Mouse (Mus musculus): ENCODE data around the gene Farsa. TPM values are rescaled to one million over a fixed set of nuclear protein-coding genes. Genes with fewer than 3 reads are reported as not detected.

Farsa gene
- polyA plus RNA-seq, 1 experiment from 2014 or later: 83.1 TPM

DNA sequence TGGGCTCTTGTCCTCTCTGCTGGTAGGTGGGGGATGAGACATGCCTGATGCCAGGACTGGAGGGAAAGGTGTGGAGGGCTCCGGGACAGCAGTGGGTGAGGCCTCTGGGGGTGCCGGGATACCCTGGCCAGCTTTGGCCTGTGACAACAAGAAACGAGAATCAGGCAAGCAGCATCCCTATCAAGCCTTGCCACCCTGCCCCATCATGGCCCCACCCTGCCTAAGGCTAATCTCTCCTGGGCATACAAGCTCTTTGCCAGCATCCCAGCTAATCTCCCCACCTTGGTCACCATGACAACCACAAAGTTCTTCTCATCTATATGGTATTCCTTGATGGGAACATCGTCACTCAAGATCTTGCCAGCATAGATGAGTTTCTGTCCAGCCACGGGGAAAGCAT lies 18.3 kb upstream of the Farsa start:
- no peaks in the 10 kb centered on the region for H3K9me3 ChIP-seq
- peaks cover 63% of the 10 kb centered on the region for H3K36me3 ChIP-seq
- peaks cover 19% of the 10 kb centered on the region for H3K4me1 ChIP-seq (replicated peaks)
- H3K27ac ChIP-seq: no peak overlapping the region
- WGBS: 85% methylated on average over 5 of the region's 5 CpGs
- no peak for ATAC-seq
- no peak overlapping the region for H3K9ac ChIP-seq
- no peaks in the 10 kb centered on the region for H3K27me3 ChIP-seq (replicated peaks)
- H3K4me2 ChIP-seq (replicated peaks): no peak overlapping the region
- no peak overlapping the region for H3K4me3 ChIP-seq (replicated peaks)

DNA sequence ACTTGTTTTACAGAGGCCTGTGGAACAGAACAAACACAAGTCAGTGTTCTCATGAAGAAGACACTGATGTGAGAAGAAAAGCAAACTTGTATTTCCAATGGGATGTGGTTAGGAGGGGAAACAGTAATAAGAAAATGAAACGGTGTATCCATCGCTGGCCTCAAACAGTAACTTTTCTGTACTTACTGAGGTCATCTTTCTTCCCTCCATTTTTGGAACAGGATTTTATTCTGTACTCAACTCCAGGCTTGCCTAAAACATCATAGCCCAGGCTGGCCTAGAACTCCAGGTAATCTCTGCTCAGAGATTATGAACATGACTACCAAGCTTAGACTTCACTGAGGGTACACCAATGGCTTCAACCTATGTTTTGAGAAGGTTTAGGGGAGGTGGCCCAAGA lies 17.4 kb upstream of the Farsa start:
- Histone ChIP-seq H3K27me3 (replicated peaks) (no peaks in the 10 kb centered on the region), H3K27ac (no peak overlapping the region), H3K4me1 (replicated peaks) (peaks cover 23% of the 10 kb centered on the region), H3K9ac (0 out of 2 replicates have a peak overlapping the region, but pooled peaks have one; percentile 89), H3K4me2 (replicated peaks) (peak overlapping the region; percentile 62), H3K4me3 (replicated peaks) (peak overlapping the region; percentile 74), H3K9me3 (no peaks in the 10 kb centered on the region), H3K36me3 (peaks cover 64% of the 10 kb centered on the region)
- no peak for ATAC-seq
- WGBS: 83% methylated on average over 2 of the region's 2 CpGs

DNA sequence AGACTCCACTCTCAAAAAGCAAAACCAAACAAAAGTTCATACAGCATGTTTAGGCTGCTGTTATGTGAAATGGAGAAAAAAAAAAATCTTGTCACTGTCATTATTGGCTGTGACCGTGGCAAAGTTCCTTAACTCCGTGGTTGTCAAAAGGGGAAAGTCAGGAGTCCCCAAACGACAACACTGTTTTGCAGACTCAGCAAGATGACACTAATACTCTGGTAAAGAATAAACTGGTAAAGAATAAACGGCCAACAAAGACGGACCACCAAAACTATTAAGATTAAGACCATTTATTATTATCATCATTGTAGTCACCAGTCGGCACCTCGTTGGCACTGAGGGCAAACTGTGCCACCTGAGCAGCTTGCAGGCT lies 16.9 kb upstream of the Farsa start:
- no peak for ATAC-seq
- Histone ChIP-seq H3K4me3 (replicated peaks) (peak overlapping the region; percentile 74), H3K36me3 (peaks cover 64% of the 10 kb centered on the region), H3K9ac (peak overlapping the region; percentile 89), H3K4me2 (replicated peaks) (peak overlapping the region; percentile 62), H3K27ac (peak overlapping the region; percentile 83), H3K9me3 (no peaks in the 10 kb centered on the region), H3K27me3 (replicated peaks) (no peaks in the 10 kb centered on the region), H3K4me1 (replicated peaks) (peaks cover 23% of the 10 kb centered on the region)
- 2% methylated on average over 7 of the region's 7 CpGs for WGBS

DNA sequence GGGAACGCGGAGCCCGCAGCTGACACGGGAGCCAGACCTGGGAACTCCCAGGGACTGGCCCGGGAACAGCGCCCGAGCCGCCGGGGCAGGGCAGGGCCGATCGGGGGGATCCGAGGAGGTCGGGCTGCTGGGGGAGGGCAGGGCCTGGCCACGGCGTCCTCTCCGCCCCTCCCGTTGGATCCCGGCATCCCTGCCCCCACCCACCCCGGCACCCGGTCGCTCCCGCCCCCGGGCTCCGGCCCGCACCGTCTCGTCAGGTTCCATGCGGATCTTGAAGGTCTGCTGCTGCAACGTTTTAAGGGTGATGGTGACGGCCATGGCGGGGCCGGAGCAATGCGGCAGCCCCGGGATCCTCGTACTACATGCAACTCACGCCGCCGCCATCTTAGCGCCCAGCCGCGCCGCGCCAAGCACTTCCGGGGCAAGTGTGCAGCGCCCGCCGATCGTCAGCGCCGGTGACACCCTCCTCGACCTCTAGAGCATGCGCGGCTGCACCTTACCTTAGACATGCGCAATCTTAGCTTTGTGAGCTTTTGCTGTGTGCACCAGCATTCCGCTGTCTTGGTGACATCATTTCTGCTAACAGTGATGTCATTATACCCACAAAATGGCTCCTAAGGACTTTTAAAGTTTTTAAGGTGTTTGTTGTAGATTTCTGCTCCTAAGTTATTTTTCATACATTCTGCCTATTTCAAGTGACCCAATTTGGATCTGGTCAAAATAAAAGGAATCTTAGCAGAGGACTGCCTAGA lies 16.4 kb upstream of the Farsa start, which contains the start of gene Rad23a:
Gene Rad23a (minus strand): TSS at position 418 of the 752 bp plus-strand sequence.
- H3K9me3 ChIP-seq: no peaks in the 10 kb centered on the region
- H3K4me2 ChIP-seq (replicated peaks): peak within 1 kb of the TSS; percentile 62
- peak within 1 kb of the TSS; percentile 74 for H3K4me3 ChIP-seq (replicated peaks)
- peaks cover 61% of the 10 kb centered on the region for H3K36me3 ChIP-seq
- under 1% methylated on average over 55 of the region's 55 CpGs for WGBS
- peak within 1 kb of the TSS; percentile 89 for H3K9ac ChIP-seq
- H3K27ac ChIP-seq: peak within 1 kb of the TSS; percentile 83
- no peaks in the 10 kb centered on the region for H3K27me3 ChIP-seq (replicated peaks)
- H3K4me1 ChIP-seq (replicated peaks): peaks cover 24% of the 10 kb centered on the region
- ATAC-seq: peak; percentile 97

DNA sequence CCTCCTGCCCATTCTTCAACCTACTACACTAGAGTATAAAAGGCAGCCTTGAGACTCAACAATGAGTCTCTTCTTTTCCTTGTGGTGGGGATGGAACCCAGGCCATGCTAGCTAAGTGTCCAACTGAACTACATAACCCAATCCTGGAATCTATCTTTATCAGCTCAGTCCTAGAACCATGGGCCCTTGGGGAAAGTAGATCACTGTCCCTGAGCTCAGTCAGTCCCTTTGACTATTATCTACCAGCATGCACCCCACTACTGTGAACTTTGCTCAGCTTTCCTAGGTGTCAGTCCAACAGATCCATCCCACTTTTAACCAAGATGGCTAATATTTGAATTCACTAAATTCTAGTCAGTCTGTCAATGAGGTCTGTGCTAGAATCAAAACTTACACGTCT lies 15.3 kb upstream of the Farsa start:
- 84% methylated on average over 1 of the region's 1 CpGs for WGBS
- no peak overlapping the region for H3K4me2 ChIP-seq (replicated peaks)

DNA sequence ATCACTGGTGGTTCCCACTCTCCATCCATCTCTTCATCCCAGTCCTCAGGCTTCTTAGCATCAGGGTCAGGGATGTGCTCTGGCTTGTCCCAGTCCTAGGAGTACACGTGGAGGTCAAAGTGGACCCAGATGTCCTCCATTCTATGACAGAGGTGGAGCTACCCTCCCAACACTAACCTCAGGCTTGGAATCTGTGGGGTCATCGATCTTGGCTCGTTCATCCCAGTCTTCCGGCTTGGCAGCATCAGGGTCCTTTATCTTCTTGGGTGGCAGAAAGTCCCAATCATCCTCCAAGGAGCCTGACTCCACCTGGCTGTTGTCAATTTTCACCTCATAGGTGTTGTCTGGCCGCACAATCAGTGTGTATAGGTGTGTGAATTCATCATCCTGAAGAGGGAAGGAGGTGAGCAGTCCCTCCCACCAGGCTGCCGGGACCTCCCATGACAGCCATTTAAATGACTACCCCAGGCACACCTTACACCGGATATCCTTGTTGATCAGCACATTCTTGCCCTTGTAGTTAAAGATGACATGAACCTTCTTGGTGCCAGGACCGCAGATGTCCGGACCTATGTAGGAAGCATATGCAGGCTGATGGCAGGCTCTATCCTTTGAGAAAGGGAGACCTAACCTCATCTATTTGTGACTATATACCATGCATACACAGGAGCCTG lies 12.3 kb upstream of the Farsa start:
- H3K9ac ChIP-seq: peak overlapping the region; percentile 97
- no peak overlapping the region for H3K27ac ChIP-seq
- no peaks in the 10 kb centered on the region for H3K9me3 ChIP-seq
- ATAC-seq: no peak
- H3K36me3 ChIP-seq: peaks cover 30% of the 10 kb centered on the region
- peak overlapping the region; percentile 91 for H3K4me3 ChIP-seq (replicated peaks)
- H3K27me3 ChIP-seq (replicated peaks): no peaks in the 10 kb centered on the region
- H3K4me2 ChIP-seq (replicated peaks): peak overlapping the region; percentile 71
- 79% methylated on average over 9 of the region's 9 CpGs for WGBS
- H3K4me1 ChIP-seq (replicated peaks): peaks cover 29% of the 10 kb centered on the region

More for the DNA sequence above, 15.3 kb upstream of the Farsa start:
- Histone ChIP-seq H3K9ac (no peak overlapping the region), H3K4me1 (replicated peaks) (peaks cover 24% of the 10 kb centered on the region), H3K27ac (no peak overlapping the region), H3K9me3 (no peaks in the 10 kb centered on the region), H3K27me3 (replicated peaks) (no peaks in the 10 kb centered on the region), H3K4me3 (replicated peaks) (no peak overlapping the region), H3K36me3 (peaks cover 50% of the 10 kb centered on the region)
- ATAC-seq: no peak

DNA sequence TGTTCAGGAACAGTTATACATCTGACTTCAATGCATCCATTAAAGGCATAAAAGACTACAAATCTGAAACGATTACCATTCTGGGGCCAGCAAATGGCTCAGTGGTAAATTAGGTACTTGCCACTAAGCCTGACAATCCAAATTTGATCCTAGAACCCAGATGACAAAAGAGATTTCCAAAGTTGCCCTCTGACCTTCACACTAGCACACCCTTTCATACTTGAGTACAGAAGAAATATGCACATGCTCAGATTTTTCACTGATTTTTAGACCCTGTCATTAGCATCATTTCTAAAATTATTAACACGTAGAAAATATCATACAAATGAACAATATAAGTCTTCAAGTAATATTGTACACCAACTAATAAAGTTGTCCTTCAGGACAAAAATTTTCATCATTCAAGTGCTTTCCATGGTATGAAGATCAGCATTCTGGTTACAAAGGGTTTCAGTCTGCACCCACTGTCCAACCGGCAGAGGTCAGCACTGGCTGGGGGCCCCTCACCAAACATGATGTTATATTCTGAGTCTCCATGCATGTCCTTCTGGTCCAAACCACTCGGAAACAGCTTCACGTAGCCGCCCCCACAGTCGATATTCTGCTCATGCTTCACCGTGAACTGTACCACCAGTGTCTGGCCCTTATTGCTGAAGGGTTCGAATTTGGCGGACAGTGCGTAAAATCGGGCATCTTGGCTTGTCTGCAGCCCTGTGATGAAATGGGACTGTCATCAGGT lies 11.3 kb upstream of the Farsa start:
- peaks cover 29% of the 10 kb centered on the region for H3K4me1 ChIP-seq (replicated peaks)
- peak overlapping the region; percentile 88; the same call in 1 of the 2 replicates for H3K27ac ChIP-seq
- peak overlapping the region; percentile 71 for H3K4me2 ChIP-seq (replicated peaks)
- H3K27me3 ChIP-seq (replicated peaks): no peaks in the 10 kb centered on the region
- no peaks in the 10 kb centered on the region for H3K9me3 ChIP-seq
- WGBS: 11% methylated on average over 12 of the region's 12 CpGs
- no peak for ATAC-seq
- H3K9ac ChIP-seq: peak overlapping the region; percentile 97
- peak overlapping the region; percentile 91 for H3K4me3 ChIP-seq (replicated peaks)
- H3K36me3 ChIP-seq: peaks cover 30% of the 10 kb centered on the region

DNA sequence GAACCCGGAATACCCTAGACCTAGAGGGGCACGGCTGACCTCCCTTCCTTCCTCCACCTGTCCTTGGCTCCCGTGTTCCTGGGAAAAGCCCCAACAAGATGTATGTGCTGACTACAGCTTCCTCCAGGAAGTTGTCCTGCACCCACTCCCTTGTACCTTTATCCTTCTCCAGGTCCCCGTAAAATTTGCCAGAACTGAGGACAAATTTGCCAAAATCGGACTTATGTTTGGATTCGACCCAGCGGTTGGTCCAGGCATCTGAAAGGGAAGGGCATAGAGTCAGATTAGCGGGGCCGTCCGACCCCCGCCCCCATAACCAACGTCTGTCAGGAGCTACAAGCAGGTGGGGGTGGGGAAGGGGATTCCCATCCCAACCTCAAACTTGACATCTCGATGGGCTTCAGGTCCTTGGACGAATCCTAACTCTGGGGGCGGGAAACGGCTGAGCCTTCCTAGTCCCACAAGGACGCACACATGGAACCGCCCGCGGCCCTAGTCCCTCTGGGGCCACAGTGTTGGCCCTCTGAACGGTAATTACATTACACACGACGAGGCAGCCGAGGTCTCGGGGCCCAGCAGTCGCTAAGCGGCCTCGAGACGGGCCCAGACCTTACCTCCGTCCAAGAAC lies 10.6 kb upstream of the Farsa start:
- under 1% methylated on average over 30 of the region's 30 CpGs for WGBS
- ATAC-seq: peak; percentile 37
- peak overlapping the region; percentile 71 for H3K4me2 ChIP-seq (replicated peaks)

DNA sequence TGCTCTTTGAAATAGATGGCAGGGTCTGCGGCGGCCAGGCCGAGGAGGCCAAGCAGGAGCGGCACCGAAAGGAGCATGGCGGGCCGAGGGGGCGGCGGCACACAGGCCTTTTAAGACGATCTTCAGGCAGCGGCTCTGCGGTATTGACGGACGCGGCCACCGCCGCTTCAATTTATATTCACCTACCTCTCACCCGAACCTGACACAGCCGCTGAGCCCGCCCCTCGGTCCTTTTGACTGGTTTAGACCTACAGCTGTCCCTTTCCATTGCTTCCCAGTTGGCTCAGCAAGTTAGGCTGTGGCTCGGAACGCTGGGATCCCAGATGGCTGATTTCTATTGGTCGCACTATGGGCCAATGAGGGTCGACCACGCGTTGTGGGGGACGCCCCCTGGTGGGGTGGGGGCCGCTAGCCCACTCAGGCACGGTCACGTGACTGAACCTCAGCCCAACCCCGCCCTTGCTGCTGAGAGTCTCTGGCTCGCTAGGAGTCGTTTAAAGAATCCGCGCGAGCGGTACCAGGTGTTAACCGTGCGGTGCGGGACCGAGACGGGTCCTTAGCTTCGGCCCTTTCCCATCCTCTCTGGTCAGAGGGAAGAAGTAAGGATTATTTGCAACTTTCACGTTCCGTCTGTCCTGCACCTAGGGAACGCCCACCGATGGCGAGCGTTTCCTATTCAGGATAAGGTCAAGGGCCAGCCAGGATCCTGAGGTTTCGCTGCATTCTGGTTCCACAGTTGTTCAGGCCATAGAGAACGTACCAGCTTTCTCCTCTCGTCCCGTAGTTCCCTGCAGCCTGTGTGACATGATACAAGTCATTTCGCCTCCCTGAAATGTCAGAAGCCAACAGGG lies 9.8 kb upstream of the Farsa start, which contains the start of gene Calr:
Gene Calr (minus strand): TSS at position 213 of the 851 bp plus-strand sequence.
- ATAC-seq: peak; percentile 99
- Histone ChIP-seq H3K27me3 (replicated peaks) (no peaks in the 10 kb centered on the region), H3K4me2 (replicated peaks) (peak within 1 kb of the TSS; percentile 77), H3K4me1 (replicated peaks) (peaks cover 29% of the 10 kb centered on the region), H3K9me3 (no peaks in the 10 kb centered on the region), H3K36me3 (peaks cover 25% of the 10 kb centered on the region), H3K27ac (peak within 1 kb of the TSS; percentile 89), H3K4me3 (replicated peaks) (peak within 1 kb of the TSS; percentile 91), H3K9ac (peak within 1 kb of the TSS; percentile 97)
- WGBS: under 1% methylated on average over 55 of the region's 55 CpGs

More for the DNA sequence above, 10.6 kb upstream of the Farsa start:
- Histone ChIP-seq H3K4me3 (replicated peaks) (peak overlapping the region; percentile 91), H3K36me3 (peaks cover 30% of the 10 kb centered on the region), H3K9me3 (no peaks in the 10 kb centered on the region), H3K27ac (peak overlapping the region; percentile 88), H3K4me1 (replicated peaks) (peaks cover 29% of the 10 kb centered on the region), H3K27me3 (replicated peaks) (no peaks in the 10 kb centered on the region), H3K9ac (peak overlapping the region; percentile 97)

DNA sequence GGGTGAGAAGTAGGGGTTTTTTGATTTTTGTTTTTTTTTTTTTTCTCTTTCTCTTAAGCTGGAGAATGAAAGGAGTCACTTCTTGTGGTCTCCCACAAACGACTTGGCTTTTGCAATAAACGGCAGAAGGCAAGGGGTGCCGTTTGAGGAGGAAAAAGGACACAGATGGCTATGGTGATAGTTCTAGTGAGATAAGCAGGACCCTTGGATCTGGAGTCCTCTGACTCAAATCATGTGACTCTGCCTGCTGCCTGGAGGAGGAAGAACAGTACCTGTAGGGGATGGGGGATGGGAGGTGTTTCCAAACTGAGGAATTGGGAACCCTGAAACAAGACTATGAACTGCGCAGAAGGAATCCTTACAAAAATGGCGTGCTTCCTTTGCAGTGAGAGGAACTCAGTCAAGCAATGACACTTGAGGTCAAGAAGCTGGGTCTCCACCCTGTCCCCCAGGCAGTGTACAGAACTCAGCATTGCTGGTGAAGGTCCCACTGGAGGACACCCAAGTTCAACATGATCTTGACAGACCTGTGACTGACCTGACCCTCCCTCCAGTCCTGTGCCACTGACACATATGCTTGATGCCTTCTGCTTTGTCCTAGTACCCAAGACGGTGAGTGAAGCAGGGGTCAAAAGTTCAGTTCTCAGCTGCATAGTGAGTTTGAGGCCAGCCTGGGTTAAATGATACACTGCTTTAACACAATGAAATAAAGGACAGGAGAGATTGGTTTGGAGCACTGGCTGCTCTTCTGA lies 8.9 kb upstream of the Farsa start:
- peak overlapping the region; percentile 91 for H3K4me3 ChIP-seq (replicated peaks)
- H3K9ac ChIP-seq: peak overlapping the region; percentile 73
- peaks cover 25% of the 10 kb centered on the region for H3K4me1 ChIP-seq (replicated peaks)
- H3K27ac ChIP-seq: peak overlapping the region; percentile 89
- ATAC-seq: no peak
- WGBS: 30% methylated on average over 6 of the region's 6 CpGs
- H3K9me3 ChIP-seq: no peaks in the 10 kb centered on the region
- peak overlapping the region; percentile 77 for H3K4me2 ChIP-seq (replicated peaks)
- peaks cover 18% of the 10 kb centered on the region for H3K36me3 ChIP-seq
- no peaks in the 10 kb centered on the region for H3K27me3 ChIP-seq (replicated peaks)
